Mouse (Mus musculus) fibroblast of lung, adult 2 months (primary cell): ENCODE measurements around the gene Zfp800.

Source experiments
- DNase-seq: peaks from one replicate; pipeline ENCODE4 v3.0.0-alpha.2; 2011; ENCODE audit warnings: low read depth

The Zfp800 gene

GRCm38 (mm10) chr6:28397681-28398203 is at the start of gene Zfp800:
TSS of gene Zfp800 (minus strand) at chr6:28398005.
- no peak for DNase-seq

DNA sequence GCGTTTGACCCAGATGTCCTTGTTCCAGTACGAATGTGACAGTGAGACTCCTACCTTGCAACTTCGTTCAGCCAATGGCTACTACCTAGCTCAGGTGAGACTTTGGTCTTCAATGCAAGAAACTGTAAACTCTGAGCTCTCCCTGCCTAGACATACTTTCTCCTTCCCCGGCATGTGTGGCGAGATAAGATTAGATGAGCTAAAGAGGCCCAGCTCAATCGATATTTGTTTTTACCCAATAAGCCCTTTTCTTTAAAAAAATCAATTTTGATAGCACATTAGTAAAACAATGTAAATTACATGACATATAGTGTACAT is 33.7 kb upstream of the Zfp800 start:
- no peak for DNase-seq

- DNase-seq = no peak
Observed at GRCm38 (mm10) chr6:28430795-28431537, 33.2 kb upstream of the Zfp800 start.

GRCm38 (mm10) chr6:28429870-28430269 is 32.1 kb upstream of the Zfp800 start:
- DNase-seq = no peak

DNA sequence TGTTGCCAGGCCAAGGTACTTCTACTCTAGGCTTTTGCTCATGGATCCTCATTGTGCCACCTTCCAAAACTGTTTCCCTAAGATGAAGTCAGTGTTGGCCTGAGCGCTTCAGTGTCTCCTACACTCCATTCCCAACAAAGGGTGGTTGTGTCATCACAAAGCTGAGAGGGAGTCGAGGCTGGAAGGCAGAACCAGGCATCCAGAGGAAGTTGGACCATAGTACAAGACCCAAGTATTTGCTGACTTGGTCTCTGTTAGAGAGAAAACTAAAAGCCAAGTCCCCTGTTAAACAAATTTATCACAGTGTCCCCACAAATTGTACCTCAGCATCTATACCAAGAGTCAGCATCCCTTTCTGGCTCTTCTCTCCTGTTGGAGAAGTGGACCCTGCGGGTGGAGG is 30.5 kb upstream of the Zfp800 start, which contains the start of gene Gcc1:
TSS of gene Gcc1 (minus strand) at position 101 of the 400 bp plus-strand sequence.
- DNase-seq = no peak

DNA sequence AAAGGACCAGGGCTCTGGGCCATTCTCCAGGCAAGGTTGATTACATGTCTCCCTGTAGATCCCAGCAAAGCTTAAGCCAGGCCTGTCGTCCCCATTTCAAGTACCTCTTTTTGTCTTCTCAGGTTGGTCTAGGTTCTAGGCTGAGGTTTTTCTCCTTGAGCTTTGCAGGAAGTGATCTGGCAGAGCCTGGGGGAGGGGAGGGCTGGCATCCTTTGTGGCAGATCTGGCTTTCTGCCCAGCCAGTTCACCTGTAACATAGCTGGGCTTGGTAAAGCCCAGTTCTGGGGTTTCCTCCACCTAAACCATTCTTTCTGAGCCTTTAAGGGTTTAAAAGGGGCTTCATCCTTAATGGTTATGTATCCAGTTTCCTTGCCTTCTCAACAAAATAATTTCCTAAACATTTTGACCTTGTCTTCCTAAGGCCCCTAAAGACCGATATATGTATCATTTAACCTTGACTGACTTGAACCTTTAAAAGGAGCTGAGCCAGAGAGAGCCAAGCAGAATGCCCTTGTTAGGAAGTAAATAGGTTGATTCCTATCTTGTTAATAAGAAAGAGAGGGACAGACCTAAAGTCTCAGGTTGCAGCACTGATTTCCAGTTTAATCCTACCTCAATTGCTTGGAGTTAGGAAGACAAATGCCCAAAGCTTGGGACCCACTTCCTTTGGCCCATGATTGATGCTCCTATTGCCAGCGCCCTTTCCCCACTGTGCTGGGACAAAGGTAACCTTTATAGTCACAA is 29.5 kb upstream of the Zfp800 start, which contains the start of gene Fscn3:
TSS of gene Fscn3 (plus strand) at position 694 of the 744 bp plus-strand sequence.
- no peak for DNase-seq

GRCm38 (mm10) chr6:28425019-28425418 is 27.2 kb upstream of the Zfp800 start:
- DNase-seq = no peak

- DNase-seq = no peak
Observed at GRCm38 (mm10) chr6:28423767-28424695, 26.2 kb upstream of the Zfp800 start.

GRCm38 (mm10) chr6:28423313-28423712 is 25.5 kb upstream of the Zfp800 start, which contains the start of gene Arf5:
TSS of gene Arf5 (plus strand) at chr6:28423560.
- peak; percentile 43 for DNase-seq

GRCm38 (mm10) chr6:28422651-28423290 is 25.0 kb upstream of the Zfp800 start:
- DNase-seq = no peak

DNA sequence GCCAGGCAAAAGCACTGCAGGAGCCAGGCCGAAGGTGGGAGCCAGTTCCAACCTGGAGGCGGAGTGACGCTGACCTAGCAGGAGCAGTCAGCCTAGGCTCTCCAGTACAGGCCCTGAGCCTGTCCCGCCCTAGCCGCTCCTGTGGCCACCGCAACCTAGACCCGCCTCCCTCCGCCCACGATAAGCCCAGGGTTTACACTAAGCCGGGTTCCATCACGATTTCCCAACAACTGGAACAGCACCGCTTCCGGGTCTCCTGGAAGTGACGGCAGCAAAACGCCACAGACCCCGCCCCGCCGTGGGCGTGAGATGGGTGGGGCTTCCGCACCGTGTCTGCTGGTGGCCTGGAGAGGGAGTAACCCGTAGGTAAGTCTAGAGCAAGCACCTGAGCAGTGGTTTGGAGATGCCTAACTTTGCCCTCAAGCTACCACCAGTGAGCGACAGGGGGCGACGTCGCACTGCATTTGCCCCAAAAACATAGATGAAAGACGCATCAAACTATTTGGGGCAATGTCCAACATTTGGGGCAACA is 23.7 kb upstream of the Zfp800 start:
- DNase-seq = peak; percentile 98

GRCm38 (mm10) chr6:28420865-28421264 is 23.1 kb upstream of the Zfp800 start:
- no peak for DNase-seq

GRCm38 (mm10) chr6:28420361-28420760 is 22.6 kb upstream of the Zfp800 start:
- DNase-seq = no peak

- DNase-seq = no peak
Observed at GRCm38 (mm10) chr6:28419673-28420072, 21.9 kb upstream of the Zfp800 start.

- DNase-seq = no peak
Observed at GRCm38 (mm10) chr6:28418449-28418848, 20.6 kb upstream of the Zfp800 start.

DNA sequence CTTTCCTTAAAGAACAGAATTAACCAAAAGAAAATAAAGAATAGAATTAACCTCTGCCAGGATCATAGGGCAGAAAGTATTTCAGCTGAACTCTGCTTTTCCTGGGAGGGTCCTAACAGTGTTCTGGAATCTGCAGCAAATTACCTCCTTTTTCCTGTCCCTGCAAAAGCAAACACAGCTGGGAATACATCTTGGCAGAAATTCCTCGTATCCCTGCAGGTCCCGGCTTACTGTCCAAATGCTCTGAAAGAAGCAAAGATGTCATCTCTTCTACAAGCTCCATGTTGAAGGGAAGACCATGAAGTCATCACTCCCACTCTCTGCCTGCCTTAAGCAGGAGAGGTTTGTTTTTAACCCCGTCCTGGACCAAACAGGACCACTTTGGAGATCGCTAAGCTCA is 19.2 kb upstream of the Zfp800 start:
- no peak for DNase-seq

DNA sequence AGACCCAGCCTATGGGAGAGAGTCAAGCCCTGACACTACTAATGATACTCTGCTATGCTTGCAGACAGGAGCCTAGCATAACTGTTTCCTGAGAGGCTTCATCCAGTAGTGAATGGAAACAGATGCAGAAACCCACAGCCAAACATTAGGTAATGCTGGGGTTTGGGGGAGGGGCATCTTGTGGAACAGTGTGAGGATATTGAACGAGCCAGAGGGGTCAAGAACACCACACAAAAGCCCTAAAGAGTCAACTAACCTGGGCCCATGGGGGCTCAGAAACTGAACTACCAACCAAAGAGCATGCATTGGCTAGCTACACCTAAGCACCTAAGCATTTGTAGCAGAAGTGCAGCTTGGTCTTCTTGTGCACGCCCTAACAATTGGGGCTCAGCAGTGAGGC is 13.4 kb upstream of the Zfp800 start:
- no peak for DNase-seq

DNA sequence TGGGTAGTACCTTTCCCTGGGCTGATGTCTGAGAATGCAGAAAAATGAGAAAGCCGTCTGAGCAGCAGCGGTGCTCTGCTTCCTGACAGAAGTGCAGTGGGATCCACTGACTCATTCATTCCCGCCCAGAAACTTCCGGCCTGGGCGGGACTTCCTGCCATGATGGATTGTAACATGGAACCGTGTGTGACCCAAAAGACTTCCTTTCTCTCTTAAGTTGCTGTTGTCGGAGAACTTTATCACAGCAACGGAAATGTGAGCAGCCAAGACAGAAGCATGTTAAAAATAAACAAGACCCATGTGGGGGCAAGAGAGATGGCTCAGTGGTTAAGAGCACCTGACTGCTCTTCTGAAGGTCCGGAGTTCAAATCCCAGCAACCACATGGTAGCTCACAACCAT is 12.2 kb upstream of the Zfp800 start:
- no peak for DNase-seq

- DNase-seq = no peak
Observed at GRCm38 (mm10) chr6:28399791-28400190, 2.0 kb upstream of the Zfp800 start.

DNA sequence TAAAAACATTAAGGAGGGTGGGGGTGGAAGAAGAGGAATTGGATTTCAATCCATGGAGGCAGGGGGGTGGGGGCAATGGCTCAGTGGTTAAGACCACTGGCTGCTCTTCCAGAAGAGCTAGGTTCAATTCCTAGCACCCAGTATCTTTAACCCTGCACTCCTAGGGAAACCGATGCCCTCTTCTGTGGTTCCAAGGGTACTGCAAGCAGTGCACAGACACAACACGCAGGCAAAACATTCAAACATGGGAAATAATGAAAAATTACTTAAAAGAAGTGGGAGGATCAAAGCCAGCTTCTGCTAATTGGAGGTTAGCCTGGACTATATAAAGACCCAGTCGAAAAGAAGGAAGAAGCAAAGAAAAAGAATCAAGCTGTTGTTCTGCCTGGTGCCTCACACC is 921 bp upstream of the Zfp800 start:
- no peak for DNase-seq

DNA sequence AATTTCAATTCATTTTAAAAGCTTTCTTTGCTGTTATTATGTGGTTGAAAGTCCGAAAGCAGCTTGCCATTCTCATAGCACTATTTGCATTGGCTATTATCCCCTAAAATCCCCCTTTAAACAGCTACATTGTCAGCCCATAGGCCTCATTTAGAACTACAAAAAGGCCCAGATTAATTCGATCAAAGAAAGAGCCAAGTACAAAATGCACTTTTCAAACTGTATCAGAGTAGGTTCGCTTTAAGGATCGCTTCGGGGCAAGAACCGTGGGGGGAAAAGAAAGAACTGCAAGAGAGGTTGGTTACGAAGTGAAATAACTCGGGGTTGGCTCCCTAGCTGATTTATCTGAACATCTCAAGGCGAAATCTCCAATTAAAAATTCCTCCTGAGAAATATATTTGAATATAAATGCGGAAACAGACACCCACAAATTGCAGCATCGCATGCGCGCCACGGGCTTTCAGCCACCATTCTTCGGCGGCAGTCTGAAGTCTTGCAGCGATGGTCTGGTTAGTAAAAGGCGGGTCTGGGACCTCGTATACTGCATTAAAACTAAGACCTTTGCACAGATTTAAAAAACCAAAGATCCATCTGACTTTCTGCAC is 850 bp downstream of the Zfp800 start:
- no peak for DNase-seq
